Mouse (Mus musculus): Measurements from ENCODE around the gene Coq2. TPM values are rescaled to one million over a fixed set of nuclear protein-coding genes. Genes with fewer than 3 reads are reported as not detected.

Gene Coq2
- total and polyA plus RNA-seq, 2 experiments from 2014 or later, result 65.1 to 81.3 TPM

DNA sequence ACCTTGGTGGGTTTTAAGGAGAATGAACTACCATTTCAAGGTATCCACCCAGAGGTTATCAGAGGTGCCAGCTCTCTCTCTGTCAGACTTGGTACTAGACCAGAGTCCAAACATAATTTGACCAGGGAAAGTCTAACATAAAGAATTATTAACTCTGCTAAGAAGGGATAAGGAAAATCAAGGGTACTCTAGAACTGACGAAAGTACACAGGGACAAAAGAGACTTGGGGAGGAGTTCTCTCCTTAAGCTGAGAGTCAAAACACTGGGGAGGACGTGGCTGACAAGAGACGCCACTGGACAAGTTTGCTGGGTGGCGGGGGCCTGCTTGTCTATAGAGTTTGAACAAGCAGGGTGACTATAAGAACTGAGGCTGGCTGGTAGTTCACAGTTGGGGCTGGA is 28.4 kb downstream of the Coq2 start:
- Histone ChIP-seq H3K4me3 (ENCODE audit: low read depth, low read length) (no peak overlapping the region), H3K36me3 (ENCODE audit: insufficient read depth) (no peaks in the 10 kb centered on the region), H3K9ac (no peak overlapping the region), H3K9me3 (ENCODE audit: low read length) (no peaks in the 10 kb centered on the region), H3K27ac (ENCODE audit: low read depth, low read length) (no peak overlapping the region), H3K4me1 (ENCODE audit: insufficient read depth) (no peaks in the 10 kb centered on the region), H3K4me2 (ENCODE audit: low read depth) (no peak overlapping the region), H3K27me3 (ENCODE audit: insufficient read depth, low read length) (no peaks in the 10 kb centered on the region)
- DNase-seq (no peak), ATAC-seq (no peak)
- 83% methylated on average over 4 of the region's 4 CpGs for WGBS
- no peak for TF ChIP-seq CTCF (IDR thresholded peaks at IDR 0.05; ENCODE audit: low read depth)

DNA sequence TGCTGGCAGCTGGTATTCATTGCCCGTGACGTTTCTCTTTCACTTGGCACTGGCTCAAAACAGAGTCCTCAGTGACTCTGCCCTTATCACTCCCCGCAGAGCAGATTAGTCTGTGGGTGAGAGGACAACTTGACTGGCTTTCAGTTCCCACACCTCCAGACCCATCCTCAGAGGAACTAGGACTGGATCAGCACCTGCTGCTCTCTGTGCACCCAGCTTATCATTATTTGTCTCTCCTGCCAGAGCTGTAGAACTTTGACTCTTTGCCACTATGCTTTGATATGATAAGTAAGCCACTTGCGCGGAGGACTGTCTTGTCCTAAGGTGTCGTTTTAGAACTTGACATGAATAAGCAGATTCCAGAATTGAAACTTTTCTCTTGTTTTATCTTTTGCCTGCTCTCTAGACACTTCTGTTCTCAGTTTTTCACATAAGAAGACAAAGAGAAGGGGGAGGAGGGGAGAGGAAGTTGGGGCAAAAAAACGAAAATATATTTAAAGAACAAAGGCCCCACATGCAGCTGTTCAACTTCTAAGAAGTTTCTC is 30.9 kb downstream of the Coq2 start:
- H3K4me3 ChIP-seq (ENCODE audit: low read depth, low read length), result no peak overlapping the region
- no peaks in the 10 kb centered on the region for H3K9me3 ChIP-seq (ENCODE audit: low read length)
- H3K27me3 ChIP-seq (ENCODE audit: insufficient read depth, low read length), result no peaks in the 10 kb centered on the region
- H3K27ac ChIP-seq (ENCODE audit: low read depth, low read length), result no peak overlapping the region
- no peaks in the 10 kb centered on the region for H3K36me3 ChIP-seq (ENCODE audit: insufficient read depth)
- DNase-seq (no peak), ATAC-seq (no peak)
- no peaks in the 10 kb centered on the region for H3K4me1 ChIP-seq (ENCODE audit: insufficient read depth)
- TF ChIP-seq CTCF (IDR thresholded peaks at IDR 0.05; ENCODE audit: low read depth), result no peak
- 72% methylated on average over 7 of the region's 7 CpGs for WGBS
- no peak overlapping the region for H3K9ac ChIP-seq
- H3K4me2 ChIP-seq (ENCODE audit: low read depth), result no peak overlapping the region

DNA sequence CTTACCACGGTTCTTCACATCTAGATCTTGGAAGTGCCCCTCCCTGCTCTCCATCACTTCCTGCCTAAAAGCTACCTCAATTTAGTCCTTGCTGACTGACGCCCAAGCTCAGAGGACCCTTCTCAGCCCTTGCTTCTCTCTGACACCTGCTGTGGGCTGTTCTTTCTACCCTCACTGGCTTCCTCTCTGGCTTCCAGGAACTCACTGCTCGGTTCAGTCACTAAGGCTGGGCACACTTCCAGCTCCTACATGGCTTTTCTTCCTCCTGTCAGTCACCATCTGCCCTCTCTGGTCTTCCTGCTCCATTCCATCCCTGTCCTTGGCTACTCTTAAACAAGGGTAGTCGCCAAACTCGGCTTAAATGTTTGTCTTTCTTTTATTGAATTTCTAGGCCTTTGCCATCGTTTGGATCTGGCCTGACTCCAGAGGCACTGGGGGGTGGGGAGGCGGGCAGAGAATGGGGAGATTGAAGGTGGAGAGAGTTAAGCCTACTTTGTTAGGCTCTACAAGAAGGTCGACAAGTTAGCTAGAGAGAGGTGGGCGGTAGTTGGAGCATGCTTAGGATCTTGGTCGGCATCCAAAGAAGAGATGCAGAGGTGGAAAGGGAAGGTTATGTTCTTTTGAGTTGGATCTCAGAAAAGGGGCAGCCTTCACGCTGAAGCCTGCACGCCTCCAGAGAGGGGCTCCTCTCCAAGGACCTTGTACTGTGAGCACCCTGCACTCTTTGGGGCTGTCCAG is 31.5 kb downstream of the Coq2 start:
- no peaks in the 10 kb centered on the region for H3K4me1 ChIP-seq (ENCODE audit: insufficient read depth)
- H3K27me3 ChIP-seq (ENCODE audit: insufficient read depth, low read length), result no peaks in the 10 kb centered on the region
- H3K27ac ChIP-seq (ENCODE audit: low read depth, low read length), result no peak overlapping the region
- DNase-seq (no peak), ATAC-seq (no peak)
- TF ChIP-seq CTCF (IDR thresholded peaks at IDR 0.05; ENCODE audit: low read depth), result no peak
- H3K4me3 ChIP-seq (ENCODE audit: low read depth, low read length), result no peak overlapping the region
- H3K36me3 ChIP-seq (ENCODE audit: insufficient read depth), result no peaks in the 10 kb centered on the region
- no peak overlapping the region for H3K4me2 ChIP-seq (ENCODE audit: low read depth)
- WGBS, result 56% methylated on average over 12 of the region's 12 CpGs
- no peaks in the 10 kb centered on the region for H3K9me3 ChIP-seq (ENCODE audit: low read length)
- no peak overlapping the region for H3K9ac ChIP-seq

DNA sequence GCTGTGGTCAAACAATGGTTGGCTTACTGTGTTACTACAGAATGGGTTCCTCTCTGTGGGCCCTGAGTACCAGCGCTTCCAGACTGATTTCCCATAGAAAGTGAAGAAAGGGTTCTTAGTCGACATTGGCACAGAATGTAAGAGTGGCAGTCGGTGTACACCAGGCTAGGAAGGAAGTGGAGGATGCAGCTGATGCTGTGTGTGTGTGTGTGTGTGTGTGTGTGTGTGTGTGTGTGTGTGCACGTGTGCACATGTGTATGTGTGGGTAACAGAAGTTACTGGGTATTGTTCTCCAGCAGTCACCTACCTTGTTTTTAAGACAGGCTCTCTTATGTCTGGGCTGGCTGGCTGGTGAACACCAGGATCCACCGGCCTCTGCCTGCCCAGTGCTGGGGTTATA is 32.6 kb downstream of the Coq2 start:
- Histone ChIP-seq H3K9me3 (ENCODE audit: low read length) (no peaks in the 10 kb centered on the region), H3K36me3 (ENCODE audit: insufficient read depth) (no peaks in the 10 kb centered on the region), H3K27ac (ENCODE audit: low read depth, low read length) (no peak overlapping the region), H3K4me1 (ENCODE audit: insufficient read depth) (no peaks in the 10 kb centered on the region), H3K4me2 (ENCODE audit: low read depth) (no peak overlapping the region), H3K4me3 (ENCODE audit: low read depth, low read length) (no peak overlapping the region), H3K9ac (no peak overlapping the region), H3K27me3 (ENCODE audit: insufficient read depth, low read length) (no peaks in the 10 kb centered on the region)
- TF ChIP-seq CTCF (IDR thresholded peaks at IDR 0.05; ENCODE audit: low read depth), result no peak
- DNase-seq, result no peak
- WGBS, result 81% methylated on average over 5 of the region's 5 CpGs
- ATAC-seq, result no peak

DNA sequence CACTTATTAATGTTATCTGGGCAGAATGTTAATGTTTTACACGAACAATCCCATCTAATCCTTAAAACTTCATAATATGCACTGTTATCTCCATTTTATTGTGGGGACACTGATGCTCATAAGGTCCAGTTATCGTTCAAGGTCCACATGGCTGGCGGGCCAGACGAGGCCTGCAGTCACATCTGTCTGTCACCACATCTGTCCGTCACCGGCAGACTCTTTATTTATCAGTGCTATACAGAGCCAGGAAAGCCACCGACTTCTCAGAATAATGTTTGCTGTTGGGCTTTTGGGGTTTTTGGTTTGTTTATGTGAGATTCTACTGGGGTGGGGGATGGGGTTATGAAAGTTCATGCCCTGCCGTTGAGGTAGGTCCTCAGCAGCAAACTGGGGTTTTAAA is 36.5 kb downstream of the Coq2 start:
- no peaks in the 10 kb centered on the region for H3K9me3 ChIP-seq (ENCODE audit: low read length)
- H3K4me1 ChIP-seq (ENCODE audit: insufficient read depth), result no peaks in the 10 kb centered on the region
- H3K4me3 ChIP-seq (ENCODE audit: low read depth, low read length), result no peak overlapping the region
- ATAC-seq, result no peak
- no peak overlapping the region for H3K4me2 ChIP-seq (ENCODE audit: low read depth)
- H3K27ac ChIP-seq (ENCODE audit: low read depth, low read length), result no peak overlapping the region
- DNase-seq, result no peak
- TF ChIP-seq CTCF (IDR thresholded peaks at IDR 0.05; ENCODE audit: low read depth), result no peak
- no peaks in the 10 kb centered on the region for H3K27me3 ChIP-seq (ENCODE audit: insufficient read depth, low read length)
- H3K36me3 ChIP-seq (ENCODE audit: insufficient read depth), result no peaks in the 10 kb centered on the region
- 90% methylated on average over 8 of the region's 8 CpGs for WGBS
- no peak overlapping the region for H3K9ac ChIP-seq

DNA sequence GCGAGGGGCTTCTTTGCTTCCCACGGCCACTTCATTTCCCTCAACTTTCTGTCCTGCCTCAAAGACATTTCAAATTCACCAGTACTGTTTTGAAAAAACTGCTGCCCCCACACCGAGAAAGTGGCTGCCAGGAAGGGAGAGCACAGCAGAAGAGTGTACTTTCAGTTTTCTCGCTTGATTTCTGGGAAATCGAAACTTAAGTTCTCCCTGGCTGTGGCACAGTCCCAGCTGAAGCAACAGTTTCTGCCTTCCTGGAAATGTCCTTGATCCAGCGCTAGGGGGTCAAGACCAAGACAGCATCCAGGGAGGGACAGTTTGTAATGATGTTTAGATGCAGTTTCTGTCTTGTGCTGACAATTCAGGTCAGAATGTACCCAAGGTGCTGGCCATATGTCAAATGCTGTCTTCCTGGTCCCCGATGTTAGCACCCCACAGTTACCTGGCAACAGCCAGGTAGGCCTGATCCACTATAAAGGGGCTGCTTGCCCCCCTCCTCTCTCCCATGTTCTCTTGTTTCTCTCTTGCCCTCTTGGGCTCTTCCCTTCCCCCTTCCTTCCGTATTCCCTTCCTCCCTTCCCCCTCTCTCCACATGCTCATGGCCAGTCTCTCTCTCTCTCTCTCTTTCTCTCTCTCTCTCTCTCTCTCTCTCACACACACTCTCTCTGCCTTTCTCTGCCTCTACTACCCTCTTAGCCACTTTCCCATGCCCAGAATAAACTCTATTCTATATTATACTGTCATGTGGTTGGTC is 38.0 kb downstream of the Coq2 start:
- H3K27me3 ChIP-seq (ENCODE audit: insufficient read depth, low read length), result no peaks in the 10 kb centered on the region
- ATAC-seq (no peak), DNase-seq (no peak)
- H3K4me2 ChIP-seq (ENCODE audit: low read depth), result no peak overlapping the region
- H3K27ac ChIP-seq (ENCODE audit: low read depth, low read length), result no peak overlapping the region
- H3K4me1 ChIP-seq (ENCODE audit: insufficient read depth), result no peaks in the 10 kb centered on the region
- no peak for TF ChIP-seq CTCF (IDR thresholded peaks at IDR 0.05; ENCODE audit: low read depth)
- H3K36me3 ChIP-seq (ENCODE audit: insufficient read depth), result no peaks in the 10 kb centered on the region
- no peaks in the 10 kb centered on the region for H3K9me3 ChIP-seq (ENCODE audit: low read length)
- H3K4me3 ChIP-seq (ENCODE audit: low read depth, low read length), result no peak overlapping the region
- no peak overlapping the region for H3K9ac ChIP-seq
- 81% methylated on average over 8 of the region's 8 CpGs for WGBS

DNA sequence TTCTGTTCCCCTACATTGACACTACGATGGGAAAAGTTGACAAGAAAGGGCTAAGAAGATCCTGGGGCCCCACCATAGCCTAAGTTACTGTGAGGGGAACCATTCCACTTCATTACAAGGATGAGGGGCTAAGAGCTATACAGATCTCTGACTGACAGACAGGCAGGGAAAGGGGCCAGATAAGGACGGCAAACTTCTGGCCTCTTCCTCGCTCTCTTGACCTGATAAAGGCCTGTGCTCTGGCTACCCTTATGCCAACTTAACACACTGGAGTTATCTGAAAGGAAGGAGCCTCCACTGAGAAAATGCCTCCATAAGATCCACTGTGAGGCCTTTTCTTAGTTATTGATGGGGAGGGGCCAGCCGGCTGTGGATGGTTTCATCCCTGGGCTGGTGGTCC is 39.0 kb downstream of the Coq2 start:
- ATAC-seq (no peak), DNase-seq (no peak)
- Histone ChIP-seq H3K27me3 (ENCODE audit: insufficient read depth, low read length) (no peaks in the 10 kb centered on the region), H3K4me2 (ENCODE audit: low read depth) (no peak overlapping the region), H3K4me3 (ENCODE audit: low read depth, low read length) (no peak overlapping the region), H3K4me1 (ENCODE audit: insufficient read depth) (no peaks in the 10 kb centered on the region), H3K9ac (no peak overlapping the region), H3K9me3 (ENCODE audit: low read length) (no peaks in the 10 kb centered on the region), H3K36me3 (ENCODE audit: insufficient read depth) (no peaks in the 10 kb centered on the region), H3K27ac (ENCODE audit: low read depth, low read length) (no peak overlapping the region)
- TF ChIP-seq CTCF (IDR thresholded peaks at IDR 0.05; ENCODE audit: low read depth), result no peak
- WGBS, result 98% methylated on average over 4 of the region's 4 CpGs
